Mouse (Mus musculus) CD8-positive naive resting alpha-beta T cell, adult 2 months (primary cell): ENCODE results near the gene Cggbp1.
A peak's percentile ranks its signal among the peaks of the same experiment; 100 is the strongest.
"Not testable (repeated sequence)": the region's sequence is repeated elsewhere in the genome, so short reads cannot be mapped to it uniquely, and the experiment has no call there.

Source experiments
- DNase-seq, 2 experiments: peaks; one replicate each; pipeline ENCODE4 v3.0.0; 2022; ENCODE audit warnings: low read depth in 2 of 2, low spot score in 2 of 2

Gene Cggbp1

GRCm38 (mm10) chr16:64851563-64852362, at the start of gene Cggbp1, which contains the start of gene Zfp654:
Gene Cggbp1, plus strand, starts transcription at chr16:64851996.
Gene Zfp654, minus strand, starts transcription at chr16:64851652.
- peak; percentile 99 to 100 for DNase-seq

- DNase-seq = no peak
These were observed 48.8 kb upstream of the Cggbp1 start for GRCm38 (mm10) chr16:64803041-64803440.

GRCm38 (mm10) chr16:64817094-64817765, 34.6 kb upstream of the Cggbp1 start:
- no peak for DNase-seq

GRCm38 (mm10) chr16:64823890-64824289, 27.9 kb upstream of the Cggbp1 start:
- no peak for DNase-seq

DNA sequence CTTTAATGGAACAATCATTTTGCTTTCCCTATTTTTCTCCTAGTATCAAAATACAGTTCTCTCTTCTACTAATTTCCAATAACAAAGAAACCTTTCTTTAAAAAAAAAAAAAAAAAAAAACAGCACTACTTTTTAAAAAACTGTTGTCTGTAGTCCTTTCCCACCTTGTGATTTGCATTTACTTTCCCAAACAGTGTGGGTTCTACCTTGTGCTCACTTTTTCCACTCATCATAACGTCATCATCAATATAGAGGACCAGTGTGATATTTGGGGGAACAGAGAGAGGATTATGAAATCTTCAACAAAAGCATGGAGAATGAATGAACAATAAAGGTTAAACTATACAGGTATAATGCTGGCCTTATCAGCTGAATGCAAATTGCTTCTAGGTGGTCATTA, 27.3 kb upstream of the Cggbp1 start:
- no peak for DNase-seq

DNA sequence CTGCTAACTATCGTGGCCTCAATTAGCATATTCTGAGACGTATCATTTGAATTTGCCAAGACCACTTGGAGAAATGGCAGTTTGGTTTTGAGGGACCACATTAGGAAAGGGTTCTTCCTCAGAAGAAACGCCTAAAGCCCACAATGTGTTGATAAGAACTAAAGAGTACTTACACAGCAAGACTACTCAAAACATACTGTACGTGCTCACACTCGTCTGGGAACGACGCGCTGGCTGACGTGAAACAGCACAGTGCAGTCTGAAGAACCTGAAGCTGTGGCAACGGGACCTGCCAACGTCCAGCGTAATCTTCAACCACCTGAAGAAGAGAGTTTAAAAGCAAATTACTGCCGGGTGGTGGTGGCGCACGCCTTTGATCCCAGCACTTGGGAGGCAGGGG, 21.5 kb upstream of the Cggbp1 start:
- DNase-seq = no peak

DNA sequence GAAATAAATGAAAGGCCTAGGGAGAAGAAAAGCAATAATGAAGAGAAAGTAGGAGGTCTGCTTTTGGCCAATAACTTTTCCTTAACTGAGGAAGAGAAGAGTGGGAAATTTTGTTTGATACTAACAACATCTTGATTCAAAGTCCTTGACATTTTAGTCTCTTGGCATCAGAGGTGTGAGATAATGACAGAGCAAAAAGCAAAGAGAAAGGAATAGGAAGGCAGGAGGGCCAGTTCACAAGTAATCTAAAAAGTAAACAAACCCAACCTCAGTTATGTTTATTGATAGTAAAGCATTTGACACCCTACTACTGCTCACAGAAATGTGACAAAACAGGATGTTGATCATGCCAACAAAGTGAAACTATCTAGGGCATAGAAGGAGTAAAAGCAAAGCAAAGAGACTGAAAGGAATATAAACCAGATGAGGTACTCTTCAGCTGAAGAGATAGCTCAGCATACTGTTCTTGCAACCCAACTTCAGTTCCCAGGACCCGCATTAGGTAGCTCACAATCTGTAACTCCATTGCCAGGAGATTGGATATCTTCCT, 15.7 kb upstream of the Cggbp1 start:
- DNase-seq = no peak

GRCm38 (mm10) chr16:64836709-64837108, 15.1 kb upstream of the Cggbp1 start:
- DNase-seq = no peak

GRCm38 (mm10) chr16:64841481-64842373, 10.1 kb upstream of the Cggbp1 start:
- no peak for DNase-seq

GRCm38 (mm10) chr16:64842374-64842729, 9.4 kb upstream of the Cggbp1 start:
- DNase-seq = no peak

DNA sequence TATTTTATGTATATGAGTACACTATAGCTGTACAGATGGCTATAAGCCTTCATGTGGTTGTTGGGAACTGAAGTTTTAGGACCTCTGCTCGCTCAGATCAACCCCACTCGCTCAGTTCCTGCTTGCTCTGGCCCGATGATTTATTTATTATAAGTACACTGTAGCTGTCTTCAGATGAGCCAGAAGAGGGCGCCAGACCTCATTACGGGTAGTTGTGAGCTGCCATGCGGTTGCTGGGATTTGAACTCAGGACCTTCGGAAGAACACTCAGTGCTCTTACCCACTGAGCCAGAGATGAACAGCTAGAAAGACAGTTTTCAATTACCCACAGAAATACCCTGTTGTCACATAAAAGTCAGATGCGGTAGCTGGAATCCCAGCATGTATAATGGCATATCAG, 5.8 kb upstream of the Cggbp1 start:
- peak in 1 of 2 experiments; percentile 18 for DNase-seq

DNA sequence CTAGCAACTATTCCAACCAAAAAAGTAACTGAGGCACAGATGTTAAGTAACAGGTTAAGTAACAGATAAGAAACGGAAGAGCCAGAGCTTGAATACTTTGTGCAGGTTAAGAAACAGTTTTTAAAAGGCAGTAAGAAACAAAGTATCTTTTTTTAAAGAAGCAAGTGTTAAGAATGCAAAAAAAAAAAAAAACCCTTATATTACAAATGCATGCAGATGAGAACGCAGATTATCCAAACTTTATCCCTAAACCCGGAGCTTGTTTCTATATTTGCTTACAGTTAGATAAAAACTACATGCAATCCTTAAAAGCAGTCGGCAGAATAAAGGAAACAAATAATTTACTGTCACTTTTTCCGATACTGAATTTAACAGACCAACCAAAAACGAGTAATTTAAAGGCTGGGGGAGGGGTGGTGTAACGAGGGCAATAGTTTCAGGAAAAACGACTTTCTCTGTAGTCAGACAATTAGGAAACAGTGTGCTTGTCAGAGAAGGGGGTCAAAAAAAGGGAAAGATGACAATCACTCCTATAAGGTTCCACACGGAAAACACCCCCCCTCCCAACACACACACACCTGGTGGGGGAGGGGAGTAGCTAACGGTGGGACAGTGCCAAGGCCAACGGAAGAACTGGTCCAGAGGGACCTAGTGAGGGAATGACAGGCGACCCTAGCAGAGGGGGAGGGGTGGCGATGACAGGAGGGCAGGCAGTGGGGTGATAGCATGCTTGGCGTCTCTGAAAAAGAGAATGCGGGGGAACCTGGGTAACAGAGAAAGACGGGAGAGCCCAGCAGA, 1.3 kb upstream of the Cggbp1 start:
- peak; percentile 14 to 28 for DNase-seq

DNA sequence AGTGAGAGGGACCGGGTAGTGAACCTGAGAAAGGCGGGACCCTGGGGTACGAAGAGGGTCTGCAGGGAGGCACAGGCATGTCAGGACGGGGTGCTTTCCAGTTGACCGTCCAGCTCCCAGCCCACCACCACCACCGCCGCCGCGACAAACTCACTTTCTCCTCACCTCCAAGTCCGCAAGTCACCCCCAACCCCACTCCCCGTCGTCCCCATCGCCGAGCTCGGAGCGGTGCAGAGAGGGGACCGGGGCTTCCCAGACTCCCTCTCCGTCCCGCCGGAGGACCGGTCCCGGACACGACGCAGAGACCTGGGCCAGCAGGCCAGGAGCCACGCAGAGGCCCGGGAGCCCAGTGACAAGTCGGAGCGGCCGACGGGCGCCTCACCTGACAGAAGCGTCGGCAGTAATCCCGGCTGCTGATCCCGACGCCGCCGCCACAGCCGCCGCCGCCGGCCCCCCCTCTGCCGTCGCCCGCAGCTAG, 672 bp upstream of the Cggbp1 start:
- no peak for DNase-seq

DNA sequence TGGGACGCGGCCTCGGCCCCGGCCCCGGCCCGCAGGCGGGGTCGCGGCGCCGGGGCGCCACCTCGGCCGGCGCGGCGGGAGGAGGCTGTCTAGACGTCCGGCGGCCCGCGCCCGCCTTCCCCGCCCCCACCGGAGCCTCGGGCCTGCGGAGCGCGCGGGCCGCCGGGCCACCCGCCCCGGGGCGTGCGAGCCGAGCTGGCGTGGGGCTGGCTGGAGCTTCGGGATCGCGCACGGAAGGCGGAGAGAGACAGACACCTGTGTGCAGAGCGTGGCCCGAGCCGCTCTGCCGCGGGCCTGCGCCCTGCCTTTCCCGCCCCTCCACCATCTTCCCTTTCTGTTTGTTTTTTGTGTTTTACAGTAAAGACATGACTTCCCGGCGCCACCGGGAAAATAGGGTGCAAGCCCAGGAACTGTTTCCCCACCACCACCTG, 660 bp downstream of the Cggbp1 start:
- DNase-seq = peak in 1 of 2 experiments; percentile 25

DNA sequence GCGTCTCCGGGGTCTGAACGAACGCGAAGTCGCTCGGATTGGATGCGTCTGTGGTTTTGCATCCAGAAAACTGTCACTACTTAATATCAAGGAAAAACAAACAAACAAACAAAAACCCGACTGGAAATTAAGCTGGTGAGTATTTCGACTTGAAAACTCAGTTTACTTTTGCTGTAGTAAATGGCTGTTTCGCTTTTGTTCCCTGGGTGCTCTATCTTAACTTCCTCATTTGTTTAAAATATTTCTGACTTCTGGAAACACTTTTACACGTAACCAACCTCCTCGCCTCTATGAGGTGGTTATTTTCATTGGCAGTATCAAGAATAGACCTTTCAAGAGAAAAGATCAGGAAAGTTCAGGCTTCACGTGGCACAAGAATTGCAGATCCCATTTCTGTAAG, 1.1 kb downstream of the Cggbp1 start:
- no peak for DNase-seq

DNA sequence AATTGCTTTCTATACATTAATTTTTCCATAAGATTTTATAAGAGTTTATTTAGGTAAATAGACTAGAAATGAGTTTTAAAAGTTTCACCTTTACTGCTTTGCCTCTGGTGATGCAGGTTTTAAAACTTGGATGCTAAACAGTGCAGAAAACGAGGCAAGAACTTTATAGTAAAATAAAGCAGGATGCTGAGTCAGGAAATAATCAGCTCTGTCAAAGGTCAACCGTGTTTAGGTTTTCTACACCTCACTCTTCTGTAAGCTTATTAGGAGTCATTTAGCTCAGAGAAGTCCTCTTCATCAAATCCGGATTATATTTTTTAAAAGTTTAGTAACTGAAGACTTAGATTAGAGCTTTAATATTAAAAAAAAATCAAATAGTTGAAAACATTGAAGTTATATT, 5.2 kb downstream of the Cggbp1 start:
- DNase-seq = no peak

DNA sequence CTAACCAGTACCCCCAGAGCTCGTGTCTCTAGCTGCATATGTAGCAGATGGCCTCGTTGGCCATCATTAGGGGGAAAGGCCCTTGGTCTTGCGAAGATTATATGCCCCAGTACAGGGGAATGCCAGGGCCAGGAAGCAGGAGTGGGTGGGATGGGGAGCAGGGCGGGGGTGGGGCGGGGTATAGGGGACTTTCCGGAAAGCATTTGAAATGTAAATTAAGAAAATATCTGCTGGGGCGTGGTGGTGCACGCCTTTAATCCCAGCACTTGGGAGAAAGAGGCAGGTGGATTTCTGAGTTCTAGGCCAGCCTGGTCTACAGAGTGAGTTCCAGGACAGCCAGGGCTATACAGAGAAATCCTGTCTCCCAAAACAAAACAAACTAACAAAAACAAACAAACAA, 14.0 kb downstream of the Cggbp1 start:
- not testable (repeated sequence) for DNase-seq

- no peak for DNase-seq
These were observed 16.8 kb downstream of the Cggbp1 start for GRCm38 (mm10) chr16:64868613-64869012.

DNA sequence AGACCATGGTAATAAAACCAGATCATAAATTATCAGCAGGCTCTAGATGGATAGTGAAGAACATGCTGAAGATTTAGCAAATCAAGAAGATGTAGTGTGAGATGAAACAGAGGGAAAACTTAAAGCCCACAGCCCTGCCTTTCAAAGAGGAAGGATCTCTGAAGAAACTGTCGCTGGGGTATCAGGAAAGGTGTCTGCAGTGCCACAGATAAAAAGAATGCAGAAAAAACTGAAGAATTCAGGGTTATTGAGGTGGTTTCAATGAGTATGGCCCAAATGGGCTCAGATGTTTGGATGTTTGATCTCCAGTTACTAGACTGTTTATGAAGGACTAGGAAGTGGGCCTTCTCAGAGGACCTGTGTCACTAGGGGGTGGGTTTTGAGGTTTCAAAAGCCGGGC, 17.8 kb downstream of the Cggbp1 start:
- DNase-seq = no peak

- no peak for DNase-seq
These were observed 20.5 kb downstream of the Cggbp1 start for GRCm38 (mm10) chr16:64872296-64872695.
